Mouse (Mus musculus): ENCODE results near the gene Olfr706.
"Not testable (repeated sequence)": the region's sequence is repeated elsewhere in the genome, so short reads cannot be mapped to it uniquely, and the experiment has no call there.

DNA sequence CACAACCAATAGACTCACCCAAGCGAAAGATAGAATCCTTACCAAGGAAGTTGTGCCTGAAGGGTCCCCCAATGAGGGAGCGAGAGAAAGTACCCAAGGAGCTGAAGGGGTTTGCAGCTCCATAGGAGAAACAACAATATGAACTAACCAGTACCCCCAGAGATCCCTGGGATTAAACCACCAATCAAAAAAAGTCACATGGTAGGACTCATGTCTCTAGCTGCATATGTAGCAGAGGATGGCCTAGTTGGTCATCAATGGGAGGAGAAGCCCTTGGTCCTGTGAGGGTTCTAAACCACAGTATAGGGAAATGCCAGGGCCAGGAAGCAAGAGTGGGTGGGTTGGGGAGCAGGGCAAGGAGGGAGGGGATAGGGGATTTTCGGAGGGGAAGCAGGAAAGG lies 13.2 kb upstream of the Olfr706 start, which contains the start of gene Olfr707:
- not testable (repeated sequence) for TF ChIP-seq CTCF (IDR thresholded peaks at IDR 0.05; ENCODE audit: low read depth, low read length); POLR2A (IDR thresholded peaks at IDR 0.05; ENCODE audit: borderline replicate concordance, low read depth, low read length)
